Mouse (Mus musculus): Measurements from ENCODE around the gene Dcpp3.

DNA sequence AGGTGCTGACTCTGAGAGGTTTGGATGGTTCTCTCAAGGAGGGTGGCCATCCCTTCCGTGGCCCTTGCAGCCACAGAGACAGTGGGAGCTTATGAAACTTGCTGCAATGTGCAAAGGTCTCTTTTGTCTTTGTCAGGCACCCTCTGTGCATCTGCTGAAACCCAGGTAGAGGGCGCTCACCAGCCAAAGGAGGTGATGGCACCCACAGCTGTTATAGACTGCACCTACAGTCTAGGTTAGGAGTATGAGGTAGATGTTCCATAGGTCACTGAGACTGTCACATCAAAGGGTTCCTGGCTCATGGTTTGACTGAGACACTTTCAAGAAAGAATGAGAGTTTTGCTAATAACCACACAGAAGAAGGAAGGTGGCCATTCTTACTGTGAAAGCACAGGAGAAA, 51.5 kb downstream of the Dcpp3 start:
- TF ChIP-seq GATA1 (IDR thresholded peaks at IDR 0.05; ENCODE audit: borderline replicate concordance, low read length) (no peak), FLI1 (IDR thresholded peaks at IDR 0.05; ENCODE audit: low read length) (no peak)

Data from megakaryocyte, embryonic 14.5 days (primary cell).